Mouse (Mus musculus): ENCODE results near the gene Sfta2. TPM values are rescaled to one million over a fixed set of nuclear protein-coding genes. Genes with fewer than 3 reads are reported as not detected.

The Sfta2 gene
- polyA plus RNA-seq, 1 experiment: not detected

- H3K27me3 ChIP-seq (ENCODE audit: control insufficient read depth, insufficient read depth, low read length): no peaks in the 10 kb centered on the region
- no peaks in the 10 kb centered on the region for H3K36me3 ChIP-seq (ENCODE audit: control insufficient read depth, insufficient read depth, low read length)
- H3K27ac ChIP-seq (ENCODE audit: insufficient read depth, low read depth, low read length): no peak overlapping the region
- no peak overlapping the region for H3K4me3 ChIP-seq (ENCODE audit: low read depth, low read length)
- peaks cover 7% of the 10 kb centered on the region; the same call in 1 of the 2 replicates for H3K4me1 ChIP-seq (ENCODE audit: control insufficient read depth, insufficient read depth, insufficient read length, low read length)
- whole genome bisulfite sequencing: 15% methylated on average over 2 of the region's 2 CpGs
- TF ChIP-seq POLR2A (IDR thresholded peaks at IDR 0.05; ENCODE audit: low read depth, low read length): no peak
- no peak for TF ChIP-seq CTCF (IDR thresholded peaks at IDR 0.05; ENCODE audit: extremely low read depth, insufficient read length, insufficient replicate concordance, low read depth, low read length)
Observed at GRCm38 (mm10) chr17:35649429-35649828, 48.1 kb downstream of the Sfta2 start.

DNA sequence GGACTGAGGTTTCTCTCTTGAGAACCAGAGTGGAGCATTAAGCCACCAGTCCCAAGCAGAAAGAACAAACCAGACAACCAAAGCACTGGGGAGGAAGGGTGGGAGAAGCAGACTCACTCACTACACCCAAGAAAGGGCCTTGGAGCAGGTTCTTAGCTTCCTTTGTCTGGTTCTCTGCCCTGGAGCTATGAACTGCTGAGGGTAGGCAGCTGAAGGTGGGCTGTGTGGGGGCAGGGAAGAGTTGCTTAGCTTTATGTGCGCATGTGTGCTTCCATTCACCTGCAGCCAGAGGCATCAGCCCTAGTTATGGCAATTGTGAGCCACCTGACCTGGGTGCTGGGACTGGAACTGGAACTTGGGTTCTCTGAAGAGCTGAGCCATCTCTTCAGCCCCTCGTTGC is 51.7 kb downstream of the Sfta2 start:
- Histone ChIP-seq H3K27ac (ENCODE audit: insufficient read depth, low read depth, low read length) (no peak overlapping the region), H3K36me3 (ENCODE audit: control insufficient read depth, insufficient read depth, low read length) (peaks cover 24% of the 10 kb centered on the region), H3K4me1 (ENCODE audit: control insufficient read depth, insufficient read depth, insufficient read length, low read length) (peaks cover 7% of the 10 kb centered on the region; the same call in 1 of the 2 replicates), H3K4me3 (ENCODE audit: low read depth, low read length) (no peak overlapping the region), H3K27me3 (ENCODE audit: control insufficient read depth, insufficient read depth, low read length) (no peaks in the 10 kb centered on the region)
- 92% methylated on average over 2 of the region's 2 CpGs for WGBS
- TF ChIP-seq POLR2A (IDR thresholded peaks at IDR 0.05; ENCODE audit: low read depth, low read length) (no peak), CTCF (IDR thresholded peaks at IDR 0.05; ENCODE audit: extremely low read depth, insufficient read length, insufficient replicate concordance, low read depth, low read length) (no peak)

DNA sequence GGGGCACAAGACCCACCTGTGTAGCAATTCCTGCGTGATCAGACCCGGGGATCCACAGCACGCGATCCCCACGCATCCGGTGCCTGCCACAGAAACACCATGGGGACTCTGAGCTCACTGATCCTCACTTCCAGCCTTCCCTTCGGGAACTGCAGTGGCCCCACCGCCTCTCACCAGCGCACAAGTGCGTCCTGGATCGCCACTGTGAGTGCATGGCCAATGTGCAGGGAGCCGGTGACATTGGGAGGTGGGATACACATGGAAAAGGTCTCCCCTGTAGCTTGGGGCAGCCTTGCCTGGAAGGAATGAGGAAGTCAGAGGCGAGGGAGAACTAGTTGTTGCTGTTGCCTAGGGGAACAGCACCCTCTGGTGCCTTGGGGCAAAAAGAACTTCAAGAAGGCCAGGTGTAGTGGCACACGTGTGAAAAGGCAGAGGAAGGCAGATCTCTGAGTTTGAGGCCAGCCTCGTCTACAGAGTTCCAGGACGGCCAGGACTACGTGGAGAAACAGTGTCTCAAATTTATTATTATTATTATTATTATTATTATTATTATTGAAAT is 64.7 kb downstream of the Sfta2 start:
- Histone ChIP-seq H3K4me3 (ENCODE audit: low read depth, low read length) (no peak overlapping the region), H3K27ac (ENCODE audit: insufficient read depth, low read depth, low read length) (no peak overlapping the region), H3K27me3 (ENCODE audit: control insufficient read depth, insufficient read depth, low read length) (no peaks in the 10 kb centered on the region), H3K36me3 (ENCODE audit: control insufficient read depth, insufficient read depth, low read length) (peaks cover 14% of the 10 kb centered on the region), H3K4me1 (ENCODE audit: control insufficient read depth, insufficient read depth, insufficient read length, low read length) (peaks cover 9% of the 10 kb centered on the region)
- 58% methylated on average over 17 of the region's 17 CpGs for WGBS
- TF ChIP-seq POLR2A (IDR thresholded peaks at IDR 0.05; ENCODE audit: low read depth, low read length) (no peak), CTCF (IDR thresholded peaks at IDR 0.05; ENCODE audit: extremely low read depth, insufficient read length, insufficient replicate concordance, low read depth, low read length) (peak; percentile 58; the same call in 1 of the 2 replicates)

DNA sequence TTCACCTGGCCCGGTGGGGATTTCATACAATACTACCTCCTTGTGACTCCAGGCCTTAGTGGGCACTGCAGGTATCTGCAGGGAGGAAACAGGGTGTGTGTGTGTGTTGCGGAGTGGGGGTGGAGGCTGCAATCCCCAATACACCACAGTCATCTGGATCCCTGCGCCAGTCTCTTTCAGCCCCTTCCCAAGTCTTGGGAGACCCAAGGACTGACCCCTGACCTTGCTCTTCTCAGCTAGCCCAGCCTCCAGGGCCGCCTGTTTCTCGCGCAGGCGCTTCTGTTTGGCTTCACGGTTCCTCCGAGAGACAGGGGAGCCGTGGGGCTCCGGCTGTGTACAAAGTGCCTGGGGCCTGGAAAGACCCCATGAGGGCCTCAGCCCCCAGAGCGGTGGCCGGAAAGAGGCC is 65.5 kb downstream of the Sfta2 start:
- Histone ChIP-seq H3K27ac (ENCODE audit: insufficient read depth, low read depth, low read length) (peak overlapping the region; percentile 62), H3K27me3 (ENCODE audit: control insufficient read depth, insufficient read depth, low read length) (no peaks in the 10 kb centered on the region), H3K4me3 (ENCODE audit: low read depth, low read length) (peak overlapping the region; percentile 93), H3K36me3 (ENCODE audit: control insufficient read depth, insufficient read depth, low read length) (peaks cover 8% of the 10 kb centered on the region), H3K4me1 (ENCODE audit: control insufficient read depth, insufficient read depth, insufficient read length, low read length) (peaks cover 9% of the 10 kb centered on the region)
- no peak for TF ChIP-seq POLR2A (IDR thresholded peaks at IDR 0.05; ENCODE audit: low read depth, low read length)
- no peak for TF ChIP-seq CTCF (IDR thresholded peaks at IDR 0.05; ENCODE audit: extremely low read depth, insufficient read length, insufficient replicate concordance, low read depth, low read length)
- WGBS: 1% methylated on average over 13 of the region's 13 CpGs

GRCm38 (mm10) chr17:35667334-35668065 is 66.2 kb downstream of the Sfta2 start, which contains the start of gene Vars2:
Gene Vars2 (minus strand): TSS chr17:35667592.
- Histone ChIP-seq H3K4me3 (ENCODE audit: low read depth, low read length) (peak within 1 kb of the TSS; percentile 93), H3K27ac (ENCODE audit: insufficient read depth, low read depth, low read length) (peak within 1 kb of the TSS; percentile 70), H3K4me1 (ENCODE audit: control insufficient read depth, insufficient read depth, insufficient read length, low read length) (peaks cover 9% of the 10 kb centered on the region), H3K27me3 (ENCODE audit: control insufficient read depth, insufficient read depth, low read length) (no peaks in the 10 kb centered on the region), H3K36me3 (ENCODE audit: control insufficient read depth, insufficient read depth, low read length) (peaks cover 8% of the 10 kb centered on the region)
- under 1% methylated on average over 61 of the region's 61 CpGs for WGBS
- peak; percentile 65; the same call in 1 of the 2 replicates for TF ChIP-seq POLR2A (IDR thresholded peaks at IDR 0.05; ENCODE audit: low read depth, low read length)
- TF ChIP-seq CTCF (IDR thresholded peaks at IDR 0.05; ENCODE audit: extremely low read depth, insufficient read length, insufficient replicate concordance, low read depth, low read length): 0 out of 2 replicates have a peak, but pooled peaks have one; percentile 13

- no peak for TF ChIP-seq CTCF (IDR thresholded peaks at IDR 0.05; ENCODE audit: extremely low read depth, insufficient read length, insufficient replicate concordance, low read depth, low read length)
- TF ChIP-seq POLR2A (IDR thresholded peaks at IDR 0.05; ENCODE audit: low read depth, low read length): no peak
- no peak overlapping the region for H3K4me3 ChIP-seq (ENCODE audit: low read depth, low read length)
- 93% methylated on average over 9 of the region's 9 CpGs for WGBS
- no peaks in the 10 kb centered on the region for H3K27me3 ChIP-seq (ENCODE audit: control insufficient read depth, insufficient read depth, low read length)
- H3K27ac ChIP-seq (ENCODE audit: insufficient read depth, low read depth, low read length): no peak overlapping the region
- H3K36me3 ChIP-seq (ENCODE audit: control insufficient read depth, insufficient read depth, low read length): 0 out of 2 replicates have a peak, but pooled peaks cover 1% of the 10 kb centered on the region
- peaks cover 13% of the 10 kb centered on the region for H3K4me1 ChIP-seq (ENCODE audit: control insufficient read depth, insufficient read depth, insufficient read length, low read length)
Observed at GRCm38 (mm10) chr17:35669731-35670130, 68.4 kb downstream of the Sfta2 start.

DNA sequence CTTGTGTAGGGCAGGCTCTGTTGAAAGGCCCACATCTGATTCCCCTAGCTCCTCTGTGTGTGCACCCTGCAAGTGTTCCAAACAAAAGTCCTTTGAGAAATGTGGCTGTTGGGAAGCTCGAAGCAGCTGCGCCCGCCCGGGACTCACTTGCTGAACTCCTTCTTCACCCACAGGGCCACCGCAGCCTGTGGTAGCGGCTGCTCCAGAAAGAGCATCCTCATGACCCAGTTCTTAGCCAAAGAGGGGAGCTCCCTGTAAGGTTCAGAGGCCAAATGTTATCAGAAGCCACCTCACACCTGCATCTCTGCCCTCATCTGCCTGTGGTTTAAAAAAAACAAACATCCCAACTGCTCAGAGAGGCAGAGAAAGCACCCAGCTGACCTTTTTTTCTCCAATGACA is 70.5 kb downstream of the Sfta2 start:
- Histone ChIP-seq H3K36me3 (ENCODE audit: control insufficient read depth, insufficient read depth, low read length) (0 out of 2 replicates have a peak, but pooled peaks cover 1% of the 10 kb centered on the region), H3K27ac (ENCODE audit: insufficient read depth, low read depth, low read length) (no peak overlapping the region), H3K4me1 (ENCODE audit: control insufficient read depth, insufficient read depth, insufficient read length, low read length) (peaks cover 11% of the 10 kb centered on the region), H3K4me3 (ENCODE audit: low read depth, low read length) (no peak overlapping the region), H3K27me3 (ENCODE audit: control insufficient read depth, insufficient read depth, low read length) (no peaks in the 10 kb centered on the region)
- 84% methylated on average over 6 of the region's 6 CpGs for WGBS
- no peak for TF ChIP-seq POLR2A (IDR thresholded peaks at IDR 0.05; ENCODE audit: low read depth, low read length)
- no peak for TF ChIP-seq CTCF (IDR thresholded peaks at IDR 0.05; ENCODE audit: extremely low read depth, insufficient read length, insufficient replicate concordance, low read depth, low read length)

All from small intestine, adult 2 months (tissue).